Mouse (Mus musculus) stomach, postnatal 0 days (tissue): ENCODE results near the gene Vapb.

Source experiments
- CTCF ChIP-seq: IDR thresholded peaks from 2 replicates; pipeline ENCODE4 v1.5.1; 2016; ENCODE audit warnings: antibody characterized with exemption, low read depth, mild to moderate bottlenecking, moderate library complexity
- EP300 ChIP-seq: optimal IDR thresholded peaks from 2 replicates; pipeline ENCODE3; 2016; ENCODE audit warnings: antibody characterized with exemption

DNA sequence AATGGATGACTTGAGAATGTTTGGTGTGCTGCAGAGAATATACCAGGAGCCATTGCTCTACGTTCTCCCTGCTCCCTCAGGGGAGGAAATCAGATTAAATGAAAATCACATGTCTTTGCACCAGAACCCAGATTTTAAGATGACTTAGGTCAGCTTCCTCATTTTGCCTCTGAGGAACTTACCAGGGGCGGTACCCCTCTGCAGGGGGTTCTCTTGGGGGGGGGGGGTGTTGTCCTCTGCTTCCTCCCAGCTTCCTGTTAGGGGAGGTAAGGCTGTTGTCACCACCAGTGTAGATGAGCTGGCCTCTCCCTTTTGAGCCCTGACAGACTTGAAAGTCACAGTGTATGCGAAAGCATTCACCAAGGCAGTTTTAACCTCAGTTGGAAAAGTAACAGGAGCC is 47.1 kb downstream of the Vapb start:
- TF ChIP-seq EP300 (no peak), CTCF (no peak)
